Mouse (Mus musculus) neural tube, embryonic 11.5 days (tissue): Measurements from ENCODE around the gene Dhcr7. TPM values are rescaled to one million over a fixed set of nuclear protein-coding genes. Genes with fewer than 3 reads are reported as not detected.

Source experiments
- microRNA-seq: library from miRNA; unstranded; fragments of <30 nt; microRNA quantifications from one replicate; pipeline ENCODE4, GENCODE M21; 2016
- polyA plus RNA-seq: library from polyadenylated mRNA; unstranded; fragments of >200 nt; fragmentation: Nextera tagmentation; extraction: Ambion mirVana; gene quantifications from 2 replicates; pipeline ENCODE4 v1.2.1, GENCODE M21; 2014

Dhcr7 gene
- polyA plus RNA-seq, 1 experiment from 2014 or later = 86.1 TPM

Small RNA genes lying within 50 kb of the gene (microRNA-seq; reads per million reads assigned to microRNA genes)
- gene Gm22064 = not detected

Other genes starting within 250 kb of the Dhcr7 start
- 65.2 and 68.5 TPM in 2 replicates for gene Cars, start 223.1 kb upstream of the Dhcr7 start, polyA plus RNA-seq
- 0.27 and 0.35 TPM in 2 replicates for gene Tnfrsf26, start 194.4 kb upstream of the Dhcr7 start, polyA plus RNA-seq
- gene Tnfrsf22, start 173.5 kb upstream of the Dhcr7 start, polyA plus RNA-seq = 9.0 and 10.6 TPM in 2 replicates
- 0.20 and 0.68 TPM in 2 replicates for gene Tnfrsf23, start 137.3 kb upstream of the Dhcr7 start, polyA plus RNA-seq
- 15.8 and 18.9 TPM in 2 replicates for gene Osbpl5, start 66.2 kb upstream of the Dhcr7 start, polyA plus RNA-seq
- not detected in 2 replicates for gene Mrgprg, start 56.2 kb upstream of the Dhcr7 start, polyA plus RNA-seq
- 2.8 and 4.4 TPM in 2 replicates for gene Mrgpre, start 38.6 kb upstream of the Dhcr7 start, polyA plus RNA-seq
- 8.7 and 8.9 TPM in 2 replicates for gene Nadsyn1, start 296 bp upstream of the Dhcr7 start, polyA plus RNA-seq
- gene Gm498, start 43.7 kb downstream of the Dhcr7 start, polyA plus RNA-seq = not detected in 2 replicates
- gene Shank2, start 178.8 kb downstream of the Dhcr7 start, polyA plus RNA-seq = 2.1 and 2.4 TPM in 2 replicates